Mouse (Mus musculus) ovary, postnatal 36 days (tissue): Measurements from ENCODE around the gene Cenps.
A peak's percentile ranks its signal among the peaks of the same experiment; 100 is the strongest.
"Not testable (repeated sequence)": the region's sequence is repeated elsewhere in the genome, so short reads cannot be mapped to it uniquely, and the experiment has no call there.

Source experiments
- DNase-seq: peaks from one replicate; pipeline ENCODE4 v3.0.0; 2022; ENCODE audit warnings: low spot score, mixed read lengths

The Cenps gene

GRCm38 (mm10) chr4:149119978-149120562 is 17.4 kb downstream of the Cenps start:
- DNase-seq = not testable (repeated sequence)

- peak; percentile 86 for DNase-seq
These were observed 33.4 kb downstream of the Cenps start, which contains the start of gene Dffa for GRCm38 (mm10) chr4:149103875-149104561. Gene Dffa (plus strand): TSS chr4:149104146.

GRCm38 (mm10) chr4:149101456-149101855 is 36.0 kb downstream of the Cenps start:
- no peak for DNase-seq

GRCm38 (mm10) chr4:149100449-149100848 is 37.0 kb downstream of the Cenps start:
- not testable (repeated sequence) for DNase-seq

GRCm38 (mm10) chr4:149099369-149100017 is 37.9 kb downstream of the Cenps start, which contains the start of gene Pex14:
Gene Pex14 (minus strand): TSS chr4:149099876.
- peak; percentile 89 for DNase-seq

- DNase-seq = no peak
These were observed 38.9 kb downstream of the Cenps start for GRCm38 (mm10) chr4:149098571-149098970.

GRCm38 (mm10) chr4:149097956-149098355 is 39.5 kb downstream of the Cenps start:
- no peak for DNase-seq

GRCm38 (mm10) chr4:149091364-149091763 is 46.1 kb downstream of the Cenps start:
- DNase-seq = no peak

- peak; percentile 52 for DNase-seq
These were observed 52.0 kb downstream of the Cenps start for GRCm38 (mm10) chr4:149085381-149085780.

GRCm38 (mm10) chr4:149081528-149081927 is 55.9 kb downstream of the Cenps start:
- peak; percentile 80 for DNase-seq

- no peak for DNase-seq
These were observed 57.3 kb downstream of the Cenps start for GRCm38 (mm10) chr4:149080111-149080510.

- no peak for DNase-seq
These were observed 57.8 kb downstream of the Cenps start for GRCm38 (mm10) chr4:149079629-149080028.

- DNase-seq = no peak
These were observed 59.2 kb downstream of the Cenps start for GRCm38 (mm10) chr4:149078261-149078660.
